Mouse (Mus musculus) cerebellum, adult 8-10 months (tissue): ENCODE measurements around the gene Zfp551.
A peak's percentile ranks its signal among the peaks of the same experiment; 100 is the strongest.

Experiments
- DNase-seq: peaks from one replicate; pipeline ENCODE4 v3.0.0; 2022

The Zfp551 gene

DNA sequence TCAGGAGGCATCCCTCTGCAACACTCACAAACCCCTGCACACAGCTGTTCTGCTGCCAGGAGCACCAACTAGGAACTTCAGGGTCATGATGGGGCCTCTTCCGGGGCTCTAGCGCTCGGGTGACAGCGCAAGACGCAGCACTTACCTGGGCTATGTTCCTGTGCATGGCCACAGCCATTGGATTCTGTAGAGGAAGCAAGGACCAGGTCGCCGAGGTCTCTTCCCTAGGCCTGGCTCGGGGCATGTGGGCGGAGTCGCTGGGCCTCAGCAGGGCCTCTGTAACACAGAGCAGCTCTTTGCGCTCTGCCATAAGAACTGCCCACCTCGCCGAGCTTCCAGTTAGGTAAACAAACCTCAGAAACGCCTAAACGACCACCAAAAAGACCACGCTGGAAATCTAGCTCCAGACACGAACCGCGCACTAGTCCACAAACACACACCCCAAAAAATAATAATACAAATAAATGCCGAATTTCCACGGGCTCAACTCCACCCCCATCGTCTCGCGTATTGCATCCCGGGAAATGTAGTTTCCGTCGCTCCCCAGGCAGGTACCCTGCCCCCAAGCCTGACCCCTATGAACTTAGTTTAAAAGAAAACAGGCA, at the start of gene Zfp551:
Gene Zfp551, minus strand, starts transcription at position 507 of the 605 bp plus-strand sequence.
- DNase-seq: peak; percentile 48

GRCm38 (mm10) chr7:12422855-12423254, 304 bp upstream of the Zfp551 start:
- DNase-seq: no peak

DNA sequence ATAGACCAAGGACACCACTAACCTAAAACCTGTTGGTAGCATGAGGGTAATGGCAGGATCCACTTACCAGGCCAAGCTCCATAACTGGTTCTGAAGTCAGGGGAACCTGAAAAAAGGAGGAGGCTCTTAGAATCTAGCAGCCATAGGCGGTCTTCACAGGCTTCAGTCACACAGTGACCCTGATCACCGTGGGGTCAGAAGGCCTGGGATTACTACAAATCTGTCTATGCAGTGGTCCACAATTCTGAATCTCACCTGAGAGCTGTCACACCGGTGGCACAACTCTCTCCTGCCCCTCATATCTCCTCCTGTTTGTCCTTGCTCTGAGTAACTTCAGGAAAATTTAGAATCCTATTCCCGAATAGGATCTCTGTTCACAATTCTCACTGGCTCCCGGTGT, 810 bp downstream of the Zfp551 start:
- peak; percentile 9 for DNase-seq

- DNase-seq: no peak
These were observed 53.4 kb downstream of the Zfp551 start, which contains the start of gene Vmn1r84 for GRCm38 (mm10) chr7:12369173-12369572. Vmn1r84 (minus strand) TSS chr7:12369273.
